Mouse (Mus musculus): Measurements from ENCODE around the gene Heyl.

- TF ChIP-seq CTCF (IDR thresholded peaks at IDR 0.05): no peak
- no peak for TF ChIP-seq POLR2A (IDR thresholded peaks at IDR 0.05; ENCODE audit: insufficient read depth, low read depth, low read length)
Measured at GRCm38 (mm10) chr4:123207337-123207736, 26.0 kb upstream of the Heyl start.
